Comparison of ENCODE assay signal across 8 mouse cellular contexts in genomic region chr17:49432071-49432711, GRCm38 (mm10). TPM values are rescaled to one million over a fixed set of nuclear protein-coding genes. Genes with fewer than 3 reads are reported as not detected.
DNase-seq lines count a peak whose midpoint lies in the region; ATAC-seq lines count a peak whose summit lies in the region.

No protein-coding gene starts in this region.

- H3K27me3 ChIP-seq in heart, embryonic 16.5 days (ENCODE audit: control insufficient read depth, insufficient read depth, low read length): no peaks in the 10 kb centered on the region

- H3K4me1 ChIP-seq in heart, embryonic 16.5 days (ENCODE audit: control insufficient read depth, insufficient read depth, low read length): peaks cover 25% of the 10 kb centered on the region

- H3K4me3 ChIP-seq in heart, embryonic 16.5 days (ENCODE audit: low read length): no peak overlapping the region

- no peak overlapping the region for H3K4me2 ChIP-seq in heart, embryonic 16.5 days (ENCODE audit: low read depth, low read length)

- DNase-seq in left cerebral cortex, postnatal 4 days: peak; percentile 37
- no peak for DNase-seq in left cerebral cortex, adult 18-20 months (ENCODE audit: low spot score in 2 of 2)
- DNase-seq in adrenal gland, postnatal 10 days: peak; percentile 63
- peak; percentile 61 for DNase-seq in liver
- DNase-seq in spleen, postnatal 4 days (ENCODE audit: low spot score in 2 of 2): peak; percentile 47 to 66
- no peak for DNase-seq in cerebellum, adult 9-10 months
- no peak for DNase-seq in layer of hippocampus, postnatal 25 days (ENCODE audit: extremely low spot score in 1 of 2, low spot score in 1 of 2)

- peaks cover 30% of the 10 kb centered on the region for H3K36me3 ChIP-seq in heart, embryonic 16.5 days (ENCODE audit: control insufficient read depth, insufficient read depth)

- H3K9me3 ChIP-seq in heart, embryonic 16.5 days (replicated peaks; ENCODE audit: control insufficient read depth, low read length): 0 out of 2 replicates have a peak, but pooled peaks cover 3% of the 10 kb centered on the region

- ATAC-seq in heart, embryonic 16.5 days (replicated peaks; ENCODE audit: extremely low read depth, insufficient read depth, low FRiP score): peak; percentile 7; the same call in 1 of the 2 replicates

- no peak overlapping the region for H3K9ac ChIP-seq in heart, embryonic 16.5 days (ENCODE audit: low read length)

- H3K27ac ChIP-seq in heart, embryonic 16.5 days (ENCODE audit: low read length): peak overlapping the region; percentile 30; the same call in 1 of the 2 replicates

- intact Hi-C loops in left cerebral cortex, postnatal 4 days (cut with DNase I): no loop called here

- 57% methylated on average over 4 of the region's 4 CpGs for WGBS in heart, embryonic 16.5 days

RNA-seq across cellular contexts. Expression of gene Mocs1, which starts 4.0 kb away (rescaled TPM):
- total RNA-seq in left cerebral cortex, postnatal 4 days (2021): 10 to 100 TPM; 11.4 to 15.2 TPM
- 10 to 100 TPM; 14.6 to 15.2 TPM for total RNA-seq in left cerebral cortex, adult 18-20 months (2021)
- total RNA-seq in adrenal gland, postnatal 10 days (2021): 10 to 100 TPM; 44.6 to 51.3 TPM
- 5.8 and 6.1 TPM in 2 replicates for polyA plus RNA-seq in heart, embryonic 16.5 days (2015; fragmentation: Nextera tagmentation; extraction: Ambion mirVana)
- 10 to 100 TPM; 12.9 to 13.7 TPM for total RNA-seq in layer of hippocampus, postnatal 25 days (2021)

Comparison
In these comparisons a context has a peak if more than half of its experiments do, and no peak if none do; other contexts are left out.
1. DNase-seq: peak in left cerebral cortex, postnatal 4 days (single experiment), adrenal gland, postnatal 10 days (single experiment), liver (single experiment) and spleen, postnatal 4 days (2 of 2); none in left cerebral cortex, adult 18-20 months (0 of 2), cerebellum, adult 9-10 months (single experiment) and layer of hippocampus, postnatal 25 days (0 of 2).